Mouse (Mus musculus) testis, adult 2 months (tissue): Measurements from ENCODE around the gene Kcnk7.

ENCODE experiments used
- CTCF ChIP-seq: fragments of 200-500 bp; IDR thresholded peaks from 2 replicates; pipeline ENCODE4 v1.5.1; 2012; ENCODE audit warnings: low read depth, mild to moderate bottlenecking, inconsistent platforms, low read length, moderate library complexity; ENCODE audit not compliant: control insufficient read depth, insufficient read depth, insufficient replicate concordance
- POLR2A ChIP-seq: fragments of 200-500 bp; IDR thresholded peaks from 2 replicates; pipeline ENCODE4 v1.6.1; 2012; ENCODE audit warnings: low read depth, mild to moderate bottlenecking, inconsistent platforms, low read length, moderate library complexity; ENCODE audit not compliant: control insufficient read depth

GRCm38 (mm10) chr19:5742241-5742641, 38.1 kb downstream of the Kcnk7 start:
- no peak for TF ChIP-seq POLR2A
- TF ChIP-seq CTCF: no peak
